Mouse (Mus musculus): ENCODE data around the gene Rab7b.

Gene Rab7b

DNA sequence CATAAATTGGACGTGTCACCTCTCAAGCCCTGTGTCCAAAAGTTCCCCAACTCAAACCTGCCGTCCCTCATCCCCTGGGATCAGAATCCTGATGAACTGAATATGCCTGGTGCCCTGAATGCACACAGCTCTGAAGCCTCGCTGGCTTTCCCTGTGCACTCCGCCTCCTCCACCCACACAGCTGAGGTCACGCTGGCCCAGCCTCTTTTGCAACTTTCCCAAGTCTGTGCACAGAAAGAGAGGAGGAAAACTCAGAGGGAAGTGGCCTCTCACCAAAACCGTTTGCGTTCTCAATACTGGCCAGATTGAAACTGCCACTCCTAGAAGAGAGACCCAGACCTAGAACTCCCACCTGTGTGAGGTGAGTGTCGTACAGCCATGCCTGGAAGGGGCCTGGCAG, at the start of gene Rab7b:
Gene Rab7b (plus strand): TSS at position 221 of the 400 bp plus-strand sequence.
- DNase-seq (ENCODE audit: low spot score), result peak; percentile 50

DNA sequence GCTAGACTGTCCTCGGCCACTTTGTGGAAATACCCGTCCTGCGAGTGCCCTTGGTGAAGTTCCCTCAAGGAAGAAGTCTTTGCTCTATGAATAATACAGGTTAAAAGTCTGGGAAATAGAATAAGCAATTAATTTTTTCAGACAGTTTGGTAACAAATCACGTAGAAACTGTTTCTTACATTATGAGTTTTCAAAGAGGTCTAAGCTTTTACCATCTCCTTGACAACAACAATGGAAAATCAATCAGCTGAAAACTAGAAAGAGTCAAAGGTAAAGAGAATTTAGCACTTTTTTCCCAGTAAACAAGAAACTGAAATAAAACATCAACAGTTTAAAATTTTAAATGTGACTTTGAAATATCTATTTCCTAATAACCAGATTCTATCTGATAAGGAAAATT, 48.4 kb upstream of the Rab7b start:
- DNase-seq (ENCODE audit: low spot score), result no peak

DNA sequence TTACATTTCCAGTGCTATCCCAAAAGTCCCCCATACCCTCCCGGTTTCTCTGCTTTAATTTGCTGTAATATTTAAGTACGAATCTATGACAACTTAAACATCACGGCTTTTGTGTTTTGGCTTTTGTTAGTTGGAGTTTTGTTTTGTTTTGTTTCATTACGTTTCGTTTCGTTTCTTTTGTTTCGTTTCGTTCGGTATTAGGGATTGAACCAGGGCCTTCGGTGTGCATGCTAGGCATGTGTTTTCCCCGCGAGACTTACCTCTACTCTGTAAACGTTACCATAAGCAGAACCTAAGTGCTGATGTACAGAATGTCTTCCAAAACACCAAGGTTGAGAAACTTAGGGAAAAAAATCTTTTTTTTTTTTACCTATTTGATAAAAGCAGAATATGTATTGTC, 46.9 kb upstream of the Rab7b start:
- DNase-seq (ENCODE audit: low spot score), result no peak

DNA sequence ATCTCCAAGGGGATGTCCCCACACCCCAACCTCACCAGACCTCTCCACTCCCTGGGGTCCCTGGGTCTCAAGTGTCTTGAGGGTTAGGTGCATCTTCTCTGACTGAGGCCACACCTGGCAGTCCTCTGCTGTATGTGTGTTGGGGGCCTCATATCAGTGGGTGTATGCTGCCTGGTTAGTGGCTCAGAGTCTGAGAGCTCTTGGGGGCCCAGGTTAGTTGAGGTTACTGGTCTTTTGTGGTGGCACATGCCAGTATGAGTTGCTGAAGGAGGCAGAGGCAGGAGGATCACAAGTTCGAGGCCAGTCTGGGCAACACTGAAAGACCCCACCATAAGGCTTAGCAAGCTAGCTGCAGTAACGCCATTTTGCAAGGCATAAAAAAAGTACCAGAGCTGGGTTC, 46.2 kb upstream of the Rab7b start:
- DNase-seq (ENCODE audit: low spot score), result no peak

DNA sequence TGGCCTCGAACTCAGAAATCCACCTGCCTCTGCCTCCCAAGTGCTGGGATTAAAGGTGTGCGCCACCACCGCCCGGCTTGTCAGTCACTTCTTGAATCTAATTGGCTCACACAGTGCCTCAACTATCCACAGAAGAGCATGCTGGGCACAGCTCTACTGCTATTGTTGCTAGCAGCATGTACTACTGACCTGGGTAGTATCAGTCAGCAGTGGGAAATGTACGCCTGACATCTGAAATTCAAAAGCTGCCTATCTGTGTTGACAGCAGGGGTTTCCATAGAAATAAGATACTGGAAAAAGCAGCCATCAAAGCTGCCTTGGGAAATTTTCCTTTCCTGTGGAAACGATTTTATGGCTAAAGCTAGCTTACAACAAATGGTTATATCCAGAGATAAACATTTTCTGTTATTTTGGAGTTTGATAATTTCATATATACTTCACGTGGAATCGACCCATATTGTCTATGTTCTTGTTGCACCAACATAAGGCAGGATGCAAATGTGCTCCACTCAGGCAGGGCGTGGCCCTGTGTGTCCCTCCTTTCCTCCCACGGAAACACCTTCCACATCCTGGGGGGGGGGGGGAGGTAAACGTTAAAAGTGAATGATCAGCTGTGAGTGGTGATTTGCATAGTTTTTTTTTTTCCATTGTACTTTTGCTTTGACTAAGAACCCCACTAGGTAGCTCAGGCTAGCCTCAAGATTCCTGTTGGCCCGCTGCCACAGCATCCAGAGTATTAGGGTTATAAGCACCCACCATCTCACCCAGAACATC, 35.6 kb upstream of the Rab7b start:
- no peak for DNase-seq (ENCODE audit: low spot score)

DNA sequence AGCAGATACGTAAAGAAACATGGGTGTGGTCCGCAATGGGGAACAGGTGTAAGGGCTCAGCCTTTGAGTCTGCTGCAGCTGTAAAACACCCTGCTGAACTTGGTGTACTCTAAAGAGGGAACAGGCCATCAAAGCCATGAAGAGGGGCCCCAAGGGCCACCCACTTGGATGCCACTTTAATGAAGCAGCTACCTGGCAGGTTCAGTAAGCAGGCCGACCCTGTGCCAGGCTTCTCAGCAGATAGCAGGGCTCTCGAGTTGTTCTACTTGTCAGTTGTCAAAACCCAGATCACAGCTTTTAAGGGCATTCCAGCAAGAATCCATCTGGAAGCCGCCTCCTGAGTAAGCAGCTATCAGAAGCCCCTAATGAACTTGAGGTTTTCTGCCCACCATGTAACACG, 32.9 kb upstream of the Rab7b start:
- DNase-seq (ENCODE audit: low spot score), result peak; percentile 1

DNA sequence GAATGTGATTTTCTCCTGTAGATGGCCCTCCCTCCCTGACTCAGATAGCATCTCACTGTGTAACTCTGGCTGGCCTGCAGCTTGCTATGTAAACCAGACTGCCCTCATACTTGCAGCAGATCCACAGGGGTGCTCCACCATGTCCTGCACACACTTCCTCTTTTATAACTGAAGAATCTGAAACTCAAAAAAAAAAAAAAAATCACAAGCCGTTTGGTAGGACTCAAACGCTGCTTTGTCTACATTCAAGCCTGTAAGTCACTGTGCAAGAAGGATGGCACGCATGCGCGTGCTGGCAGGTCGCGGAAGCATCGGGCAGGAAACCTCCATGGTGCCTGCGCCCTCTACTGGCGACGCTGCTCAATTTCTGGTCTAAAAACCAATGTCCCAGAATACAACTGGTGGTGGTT, 30.5 kb upstream of the Rab7b start:
- peak; percentile 95 for DNase-seq (ENCODE audit: low spot score)

DNA sequence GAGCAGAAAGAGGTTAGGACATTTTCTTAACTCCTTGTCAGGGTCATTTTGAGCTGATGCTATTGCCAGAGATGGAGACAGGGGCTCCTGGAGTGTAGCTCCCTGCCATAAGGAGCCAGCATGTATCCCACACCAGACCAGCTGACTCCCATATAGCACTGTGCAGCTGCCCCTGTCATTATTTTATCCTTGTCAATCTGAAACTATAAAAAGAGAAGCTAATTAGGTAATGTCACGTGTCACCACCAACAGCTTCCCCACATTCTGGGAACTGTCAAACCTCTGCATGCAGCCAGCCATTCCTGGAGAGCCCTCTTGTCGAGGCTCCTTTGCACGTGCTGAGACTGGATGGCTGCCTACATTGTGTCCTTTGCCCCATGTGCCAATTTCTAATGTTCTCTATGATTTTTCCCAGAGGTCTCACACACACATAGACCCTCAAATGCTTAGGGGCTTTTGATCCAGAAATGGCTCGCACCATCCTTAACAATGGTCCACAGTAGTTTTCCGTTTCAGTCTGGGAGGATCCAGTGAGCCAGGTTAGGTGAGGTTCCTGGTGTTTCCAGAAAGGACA, 28.9 kb upstream of the Rab7b start:
- DNase-seq (ENCODE audit: low spot score), result no peak

DNA sequence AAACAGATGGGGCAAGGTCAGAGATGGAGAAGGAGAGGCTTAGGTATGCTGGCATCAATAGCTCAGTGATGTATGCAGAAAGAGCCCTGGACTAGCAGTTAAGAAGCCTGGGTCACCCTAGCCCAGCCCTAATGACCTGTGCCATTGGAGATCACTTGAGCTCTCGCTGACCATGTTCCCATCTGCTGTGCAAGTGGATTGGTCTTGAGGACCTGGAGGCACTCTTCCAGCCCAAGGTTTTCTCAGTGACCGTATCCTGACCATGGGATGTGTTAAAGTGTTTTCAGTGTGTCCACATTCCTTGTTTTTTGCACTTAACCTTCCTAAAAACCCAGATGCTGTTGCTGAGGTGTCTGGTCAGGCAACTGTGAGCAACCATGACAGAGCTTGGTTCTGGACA, 28.2 kb upstream of the Rab7b start:
- no peak for DNase-seq (ENCODE audit: low spot score)

DNA sequence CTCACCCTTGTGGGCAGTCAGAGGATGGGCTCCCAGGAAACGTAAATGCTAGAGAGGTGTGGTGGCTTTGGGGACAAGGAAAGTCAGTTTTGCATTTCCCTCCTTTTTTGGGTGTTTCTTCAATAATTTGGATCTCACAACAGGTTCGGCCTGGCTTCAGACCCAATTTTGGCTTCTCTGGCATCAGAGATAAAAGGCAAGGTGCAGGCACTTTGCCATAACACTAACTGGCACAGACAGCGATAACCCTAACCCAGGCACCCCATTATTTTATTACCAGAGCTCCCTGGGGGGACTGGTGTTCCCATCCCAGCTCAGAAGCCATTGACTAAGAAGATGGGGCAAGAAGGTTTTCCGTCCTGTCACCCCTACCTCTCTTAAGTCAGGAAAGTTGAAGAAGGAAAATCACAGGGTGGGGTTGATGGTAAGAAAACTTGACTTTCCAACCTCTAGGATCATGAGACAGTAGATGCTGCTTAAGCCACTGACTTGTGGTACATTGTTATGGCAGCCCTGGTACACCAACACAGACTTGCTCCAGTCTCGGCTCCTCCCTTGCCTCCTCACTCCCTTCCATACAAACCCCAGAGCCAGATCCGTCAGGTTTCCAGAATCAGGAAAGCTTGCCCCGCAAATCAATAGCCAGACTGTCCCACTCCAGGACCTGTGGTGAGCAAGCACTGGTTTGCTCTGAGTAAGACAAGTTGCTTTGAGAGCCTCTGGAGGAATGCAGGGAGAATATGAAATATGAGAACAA, 27.6 kb upstream of the Rab7b start:
- DNase-seq (ENCODE audit: low spot score), result no peak

DNA sequence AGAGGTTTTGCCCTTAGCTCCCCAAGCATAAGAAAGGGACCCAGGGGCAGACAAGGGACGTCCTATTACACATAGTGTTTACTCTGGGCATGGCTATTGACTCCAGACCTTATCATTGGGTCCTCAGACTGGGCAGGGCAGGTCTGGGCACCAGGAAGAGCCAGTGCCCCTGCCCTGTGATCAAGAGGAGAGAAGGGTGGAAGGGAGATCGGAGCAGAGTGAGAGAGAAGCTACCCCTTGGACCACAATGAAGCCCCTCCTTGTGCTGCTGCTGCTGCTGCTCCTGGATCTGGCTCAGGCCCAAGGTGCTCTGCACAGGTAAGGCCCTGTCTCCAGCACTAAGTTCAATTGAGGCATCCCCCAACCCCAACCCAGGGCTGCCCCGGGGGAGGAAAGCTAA, 26.7 kb upstream of the Rab7b start:
- no peak for DNase-seq (ENCODE audit: low spot score)

DNA sequence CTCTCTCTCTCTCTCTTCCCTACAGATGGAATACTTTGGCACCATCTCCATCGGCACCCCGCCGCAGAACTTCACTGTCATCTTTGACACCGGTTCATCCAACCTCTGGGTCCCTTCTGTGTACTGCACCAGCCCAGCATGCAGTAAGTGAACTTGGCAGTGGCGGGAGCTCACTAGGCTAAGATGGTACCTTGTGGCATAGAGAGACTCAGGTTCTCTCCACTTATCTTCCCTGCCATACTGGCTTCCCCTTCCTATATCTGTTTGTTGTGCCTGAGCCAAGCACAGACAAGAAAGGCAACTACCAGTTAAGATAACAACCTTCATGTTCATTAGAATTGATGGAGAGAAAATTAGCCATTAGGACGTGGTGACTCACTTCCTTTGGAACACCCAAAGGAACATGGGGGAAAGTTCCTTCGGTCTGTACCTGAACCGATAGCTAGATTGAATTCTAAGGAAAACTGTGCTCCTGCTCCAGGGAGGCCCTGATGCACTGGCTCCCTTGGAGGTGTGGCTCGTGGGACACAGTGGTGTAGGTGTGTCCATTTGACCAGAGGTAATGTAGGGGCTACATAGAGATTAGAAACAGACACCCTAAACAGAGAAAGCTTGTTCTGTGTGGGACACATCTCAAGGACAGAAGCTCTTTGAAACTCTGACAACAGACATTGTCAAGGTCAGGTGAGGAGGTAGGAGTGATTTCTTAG, 25.1 kb upstream of the Rab7b start:
- no peak for DNase-seq (ENCODE audit: low spot score)

DNA sequence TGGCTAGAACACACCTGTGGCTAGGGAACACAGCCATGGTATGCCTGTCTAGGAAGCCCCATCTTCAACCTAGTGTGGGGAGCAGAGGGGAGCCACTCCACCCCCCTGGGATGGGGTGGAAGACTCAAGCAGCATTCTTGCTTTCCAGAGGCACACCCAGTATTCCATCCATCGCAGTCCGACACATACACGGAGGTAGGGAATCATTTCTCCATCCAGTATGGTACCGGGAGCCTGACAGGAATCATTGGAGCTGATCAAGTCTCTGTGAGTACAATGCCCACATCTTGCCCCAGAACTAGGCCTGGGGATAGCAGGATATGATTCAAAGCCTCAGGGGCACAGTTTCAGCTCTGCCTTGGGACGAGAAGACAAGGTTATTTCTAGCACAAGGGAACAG, 24.4 kb upstream of the Rab7b start:
- no peak for DNase-seq (ENCODE audit: low spot score)

DNA sequence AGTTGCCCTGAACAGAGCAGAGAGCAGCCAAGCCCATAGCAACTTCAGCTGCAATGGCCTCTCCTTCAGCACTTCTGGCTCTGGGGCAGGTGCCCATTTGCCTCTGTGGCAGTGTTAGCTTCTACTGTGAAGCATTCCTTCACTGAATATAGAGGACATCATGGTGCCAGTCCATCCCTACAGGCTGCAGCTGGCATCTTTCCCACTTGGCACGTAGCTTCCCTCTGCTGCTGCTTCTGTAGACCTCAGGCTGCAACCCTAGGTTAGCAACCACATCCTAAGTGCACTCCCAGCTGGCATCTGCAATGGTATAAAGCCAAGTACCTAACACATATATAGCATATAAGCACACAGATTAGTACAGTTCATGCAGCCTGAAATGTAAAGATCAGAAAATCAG, 22.6 kb upstream of the Rab7b start:
- DNase-seq (ENCODE audit: low spot score), result no peak

DNA sequence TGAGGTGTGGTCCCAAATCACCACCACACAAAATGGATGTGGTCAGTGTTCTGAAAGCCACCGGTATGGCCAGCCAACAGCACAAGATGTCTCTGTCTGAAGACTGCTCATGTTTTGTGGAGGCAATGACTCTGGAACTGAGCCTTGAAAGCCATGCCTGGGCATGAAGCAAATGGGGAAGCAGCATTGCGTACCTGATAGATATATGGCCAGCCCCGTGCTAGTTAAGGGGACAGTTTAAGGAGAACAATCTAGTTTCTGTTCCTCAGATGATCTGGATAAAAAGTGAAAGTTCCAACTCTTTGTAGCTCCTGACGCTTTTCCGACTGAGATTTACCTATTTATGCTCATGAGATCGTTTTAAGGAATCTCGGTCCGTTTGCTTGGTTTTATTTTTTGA, 17.4 kb upstream of the Rab7b start:
- DNase-seq (ENCODE audit: low spot score), result no peak

DNA sequence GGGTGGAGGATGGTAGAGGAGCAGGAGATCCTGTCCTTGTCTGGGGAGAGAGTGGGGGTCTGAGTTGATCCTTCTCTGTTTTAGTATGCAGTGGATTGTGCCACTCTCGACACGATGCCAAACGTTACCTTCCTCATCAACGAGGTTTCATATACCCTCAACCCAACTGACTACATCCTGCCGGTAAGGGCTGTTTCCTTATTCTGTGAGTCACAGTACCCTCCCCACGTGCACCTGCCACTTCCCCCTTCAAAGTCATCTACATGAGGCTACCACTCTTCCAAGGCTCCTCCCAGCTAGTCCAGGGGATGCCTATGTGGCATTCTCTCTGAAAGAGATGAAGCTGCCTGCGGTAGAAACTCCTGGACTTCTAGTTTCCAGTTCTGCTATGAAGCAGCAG, 16.1 kb upstream of the Rab7b start:
- no peak for DNase-seq (ENCODE audit: low spot score)

DNA sequence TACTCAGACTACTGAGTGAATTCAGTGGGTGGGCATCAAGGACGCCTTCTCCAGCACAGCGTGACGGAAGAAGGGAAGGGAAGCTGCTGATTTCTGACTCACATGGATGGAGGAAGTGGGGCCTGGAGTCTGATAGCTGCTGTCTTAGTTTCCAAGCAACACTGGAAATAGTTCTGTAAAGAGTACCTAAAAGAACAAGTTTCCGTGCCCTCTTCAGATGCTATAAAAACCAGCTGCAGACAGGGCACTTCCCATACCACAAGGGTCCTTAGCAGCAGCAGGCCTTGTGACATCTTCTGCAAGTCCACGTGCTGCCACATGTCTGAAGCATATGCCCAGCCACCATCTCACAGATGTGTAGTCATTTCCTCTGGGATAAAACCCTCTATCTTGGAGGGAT, 8.9 kb upstream of the Rab7b start:
- peak; percentile 24 for DNase-seq (ENCODE audit: low spot score)

DNA sequence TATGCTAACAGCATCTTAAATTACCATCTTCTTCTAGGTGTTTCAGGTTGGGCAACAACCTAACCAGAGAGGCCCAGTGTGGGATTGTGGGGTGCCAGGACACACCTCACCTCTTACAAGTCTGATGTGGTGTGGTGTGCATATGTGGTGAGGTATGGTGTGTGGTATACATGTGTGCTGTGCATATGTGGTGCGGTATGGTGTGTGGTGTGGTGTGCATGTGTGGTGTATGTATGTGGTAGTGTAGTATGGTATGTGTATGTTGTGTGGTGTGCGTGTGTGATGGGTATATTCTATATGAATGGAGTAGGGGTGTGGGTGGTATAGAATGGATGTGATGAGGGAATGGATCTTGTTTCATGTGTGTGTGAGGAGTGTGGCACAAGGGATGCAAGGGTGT, 756 bp upstream of the Rab7b start:
- no peak for DNase-seq (ENCODE audit: low spot score)

DNA sequence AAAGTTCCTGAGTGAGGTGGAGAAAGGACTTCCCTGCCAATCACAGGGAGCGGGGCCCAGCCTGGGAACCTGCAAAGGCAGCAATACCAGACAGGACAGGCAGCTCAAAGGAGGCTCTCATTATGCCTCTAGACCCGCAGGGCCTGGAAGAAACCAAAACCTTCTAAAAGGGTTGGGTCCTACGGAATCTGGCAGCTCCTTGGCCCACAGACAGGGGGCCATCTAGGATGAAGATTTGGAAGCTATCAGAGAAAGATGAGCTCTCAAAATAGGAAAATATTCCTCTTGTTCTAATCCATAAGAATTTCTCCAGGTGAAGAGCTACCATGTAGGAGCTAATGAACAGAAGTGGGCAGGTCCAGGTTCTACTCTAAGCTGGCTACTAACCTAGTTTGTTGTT, 521 bp downstream of the Rab7b start:
- no peak for DNase-seq (ENCODE audit: low spot score)

DNA sequence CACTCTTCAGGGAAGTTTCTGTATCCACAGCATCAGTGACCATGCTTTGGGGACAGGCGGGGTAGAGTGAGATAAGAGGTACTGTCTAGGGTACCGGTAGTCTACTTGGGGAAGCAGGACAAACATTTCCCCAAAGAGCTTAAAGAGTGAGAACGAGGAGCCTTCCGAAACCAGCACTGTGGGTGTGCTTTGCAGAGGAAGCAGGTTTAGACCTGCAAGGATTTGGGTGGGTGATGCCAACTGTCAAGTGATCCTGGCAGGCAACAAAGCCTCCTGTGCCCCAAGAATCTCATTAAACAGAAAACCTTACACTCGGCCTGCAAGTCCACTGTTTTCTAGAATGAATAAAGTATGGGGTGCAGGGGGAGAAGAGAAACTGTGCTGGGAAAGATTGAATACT, 1.4 kb downstream of the Rab7b start:
- no peak for DNase-seq (ENCODE audit: low spot score)

DNA sequence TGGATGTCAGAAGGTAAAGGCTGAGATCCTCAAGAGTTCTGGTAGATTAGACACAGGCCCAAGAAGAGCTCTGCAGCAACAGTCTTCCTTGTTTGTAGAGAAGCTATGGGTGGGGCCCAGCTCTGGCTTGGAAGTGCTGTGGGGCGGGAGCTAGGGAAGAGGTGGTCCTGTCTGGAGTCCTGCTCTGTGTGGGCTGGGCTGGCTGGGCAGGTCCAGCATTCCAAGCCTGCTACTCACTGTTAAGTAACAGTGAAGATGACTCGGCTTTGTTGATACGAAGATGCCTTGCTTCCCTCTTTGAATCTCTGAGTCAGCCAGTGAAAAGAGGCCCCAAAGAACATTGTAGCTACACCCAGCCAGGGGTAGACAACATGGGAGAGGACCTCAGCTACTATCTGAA, 1.9 kb downstream of the Rab7b start:
- peak; percentile 26 for DNase-seq (ENCODE audit: low spot score)

DNA sequence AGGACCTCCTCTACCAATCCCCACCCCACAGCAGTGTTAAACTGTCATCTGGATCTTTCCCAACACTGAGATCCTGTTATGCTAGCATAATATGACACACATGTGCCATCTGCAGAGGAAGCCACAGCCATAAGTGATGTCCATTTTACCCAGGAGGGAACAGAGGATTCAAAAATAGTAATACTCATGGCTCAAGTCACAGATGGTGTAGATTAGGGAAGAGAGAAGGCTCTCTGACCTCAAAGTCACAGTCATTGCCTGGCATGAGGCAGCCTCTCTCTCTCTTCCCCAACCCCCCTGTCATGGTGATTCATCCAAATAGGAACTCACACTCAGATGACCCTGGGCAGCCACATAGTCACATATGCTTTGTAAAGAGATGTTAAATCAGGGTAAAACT, 2.9 kb downstream of the Rab7b start:
- DNase-seq (ENCODE audit: low spot score), result no peak

DNA sequence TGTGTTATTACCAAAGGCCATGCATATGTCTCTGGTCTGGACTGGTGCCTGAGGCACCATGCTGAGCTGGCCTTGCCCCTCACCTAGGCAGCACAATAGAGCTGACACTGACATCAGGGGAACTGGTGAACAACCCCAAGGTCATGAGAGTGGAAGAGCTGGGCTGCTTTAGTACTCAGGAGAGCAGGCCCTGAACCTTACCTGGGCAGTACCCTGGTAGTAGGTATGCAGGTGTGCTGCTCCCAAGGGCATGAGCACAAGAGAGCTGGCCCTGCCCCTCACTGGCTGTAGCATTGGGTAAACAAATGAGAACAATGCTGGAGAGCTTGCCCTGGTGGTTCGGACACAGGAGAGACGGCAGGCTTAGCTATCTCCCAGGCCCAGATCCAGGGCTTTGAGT, 6.8 kb downstream of the Rab7b start:
- DNase-seq (ENCODE audit: low spot score), result no peak
